ENCODE assay signal across 31 mouse cellular contexts in the genomic region with DNA sequence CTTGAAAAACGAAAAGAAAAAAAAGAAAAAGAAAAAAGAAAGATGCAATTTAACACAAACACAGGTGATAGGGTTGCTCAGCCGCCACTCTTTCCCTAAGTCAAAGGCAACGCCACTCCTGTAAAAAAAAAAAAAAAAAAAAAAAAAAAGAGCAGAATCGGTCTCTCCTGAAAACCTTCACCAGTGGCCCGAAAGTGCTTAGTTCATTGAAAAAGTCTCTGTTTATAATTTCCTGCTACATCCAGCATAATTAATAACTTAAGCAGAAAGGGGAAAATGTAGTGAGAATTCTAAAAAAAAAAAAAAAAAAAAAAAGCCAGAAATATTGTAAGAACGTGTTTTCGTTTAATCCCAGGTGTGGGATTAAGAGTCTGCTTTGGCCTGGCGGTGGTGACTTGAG.
"Had no signal": no experiment of that assay in that cellular context is flagged by ENCODE, and none has a peak within 500 bp of the region (broad histone marks: within the 10 kb centered on the region; RNA-seq: fewer than 3 reads in every experiment).

No protein-coding gene starts in this region.

- H3K27me3 ChIP-seq: limb, embryonic 12.5 days; limb, embryonic 13.5 days; limb, embryonic 15.5 days; liver, embryonic 13.5 days; lung, embryonic 15.5 days; megakaryocyte, embryonic 14.5 days; midbrain, embryonic 12.5 days; midbrain, embryonic 13.5 days; midbrain, embryonic 15.5 days had no signal

- H3K4me3 ChIP-seq: left cerebral cortex, adult 2 months; limb, embryonic 10.5 days; limb, embryonic 12.5 days; limb, embryonic 13.5 days; limb, embryonic 15.5 days; liver, embryonic 12.5 days; liver, embryonic 13.5 days; liver, embryonic 15.5 days; lung, embryonic 15.5 days; megakaryocyte, embryonic 14.5 days; midbrain, embryonic 10.5 days; midbrain, embryonic 12.5 days; midbrain, embryonic 13.5 days; midbrain, embryonic 15.5 days; myocyte had no signal

- H3K4me2 ChIP-seq: limb, embryonic 12.5 days; limb, embryonic 13.5 days; limb, embryonic 15.5 days; liver, embryonic 11.5 days; liver, embryonic 12.5 days; liver, embryonic 13.5 days; liver, embryonic 15.5 days; lung, embryonic 14.5 days; lung, embryonic 15.5 days; midbrain, embryonic 11.5 days; midbrain, embryonic 12.5 days; midbrain, embryonic 13.5 days; midbrain, embryonic 15.5 days had no signal

- H3K36me3 ChIP-seq: limb, embryonic 10.5 days; limb, embryonic 12.5 days; limb, embryonic 13.5 days; limb, embryonic 15.5 days; liver, embryonic 12.5 days; liver, embryonic 13.5 days; liver, embryonic 15.5 days; lung, embryonic 15.5 days; midbrain, embryonic 10.5 days; midbrain, embryonic 12.5 days; midbrain, embryonic 13.5 days; midbrain, embryonic 15.5 days had no signal

- ATAC-seq: liver, embryonic 12.5 days; liver, postnatal 0 days; midbrain, embryonic 13.5 days; midbrain, embryonic 15.5 days; midbrain, embryonic 16.5 days had no signal

- H3K4me1 ChIP-seq: limb, embryonic 12.5 days; limb, embryonic 13.5 days; limb, embryonic 15.5 days; lung, embryonic 15.5 days; midbrain, embryonic 10.5 days; midbrain, embryonic 12.5 days; midbrain, embryonic 13.5 days; midbrain, embryonic 15.5 days had no signal

- H3K27ac ChIP-seq: left cerebral cortex, adult 2 months; limb, embryonic 10.5 days; limb, embryonic 12.5 days; limb, embryonic 13.5 days; limb, embryonic 15.5 days; liver, embryonic 12.5 days; liver, embryonic 13.5 days; liver, embryonic 14.5 days; liver, embryonic 15.5 days; lung, embryonic 15.5 days; macrophage; midbrain, embryonic 10.5 days; midbrain, embryonic 12.5 days; midbrain, embryonic 13.5 days; midbrain, embryonic 15.5 days had no signal

- H3K9ac ChIP-seq: limb, embryonic 12.5 days; limb, embryonic 13.5 days; limb, embryonic 15.5 days; liver, embryonic 12.5 days; liver, embryonic 13.5 days; liver, embryonic 14.5 days; liver, embryonic 15.5 days; liver, postnatal 0 days; lung, embryonic 14.5 days; lung, embryonic 15.5 days; midbrain, embryonic 12.5 days; midbrain, embryonic 13.5 days; midbrain, embryonic 15.5 days had no signal

- DNase-seq: left cerebral cortex, postnatal 4 days; liver; liver, embryonic 13.5 days; liver, postnatal 0 days; lung, adult 18-20 months; lung, adult 2 months; lung, embryonic 14.5 days; lung, postnatal 10 days; lung, postnatal 14 days; lung, postnatal 36 days; lung, postnatal 4 days; midbrain, embryonic 14.5 days had no signal

- H3K9me3 ChIP-seq: limb, embryonic 10.5 days; limb, embryonic 13.5 days; limb, embryonic 15.5 days; liver, embryonic 12.5 days; liver, embryonic 13.5 days; liver, embryonic 15.5 days; lung, embryonic 15.5 days; midbrain, embryonic 10.5 days; midbrain, embryonic 12.5 days; midbrain, embryonic 15.5 days had no signal
